Mouse (Mus musculus) erythroblast, adult 5-6 weeks (primary cell): ENCODE results near the gene Gm17364. TPM values are rescaled to one million over a fixed set of nuclear protein-coding genes. Genes with fewer than 3 reads are reported as not detected.
A peak's percentile ranks its signal among the peaks of the same experiment; 100 is the strongest.
"Not testable (repeated sequence)": the region's sequence is repeated elsewhere in the genome, so short reads cannot be mapped to it uniquely, and the experiment has no call there.

Source experiments
- ATAC-seq: replicated peaks from 2 replicates; pipeline ENCODE4 v1.8.0; 2016; ENCODE audit warnings: moderate number of reproducible peaks, mild to moderate bottlenecking, moderate TSS enrichment, inconsistent platforms; ENCODE audit not compliant: poor library complexity, low FRiP score, severe bottlenecking
- total RNA-seq, 2 experiments: library from RNA; stranded (forward) in 1 of 2; stranded (reverse) in 1 of 2; fragments of 150-400 nt in 1 of 2; fragments of 200-764, 138-1000 nt in 1 of 2; gene quantifications; 2 replicates each; pipeline versions ENCODE4 v1.2.3 to v1.2.4; 2015 to 2017; ENCODE audit warnings: low replicate concordance in 2 of 2

Gene Gm17364
- total RNA-seq, 2 experiments from 2014 or later = not detected

DNA sequence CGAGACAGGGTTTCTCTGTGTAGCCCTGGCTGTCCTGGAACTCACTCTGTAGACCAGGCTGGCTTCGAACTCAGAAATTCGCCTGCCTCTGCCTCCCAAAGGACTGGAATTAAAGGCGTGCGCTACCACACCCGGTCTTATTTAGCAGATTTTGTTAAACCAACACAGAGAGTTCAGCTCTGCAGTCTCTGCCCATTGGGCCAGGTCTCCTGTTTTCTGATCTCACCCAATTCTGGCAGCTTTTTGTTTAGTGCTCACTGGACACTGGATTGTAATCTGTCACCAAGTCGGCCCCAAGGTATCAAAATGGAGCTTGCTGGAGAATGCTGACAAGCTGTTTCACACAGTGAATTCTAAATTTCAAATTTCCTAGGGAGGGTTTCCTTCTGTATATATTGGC is 21.0 kb downstream of the Gm17364 start:
- ATAC-seq = no peak

DNA sequence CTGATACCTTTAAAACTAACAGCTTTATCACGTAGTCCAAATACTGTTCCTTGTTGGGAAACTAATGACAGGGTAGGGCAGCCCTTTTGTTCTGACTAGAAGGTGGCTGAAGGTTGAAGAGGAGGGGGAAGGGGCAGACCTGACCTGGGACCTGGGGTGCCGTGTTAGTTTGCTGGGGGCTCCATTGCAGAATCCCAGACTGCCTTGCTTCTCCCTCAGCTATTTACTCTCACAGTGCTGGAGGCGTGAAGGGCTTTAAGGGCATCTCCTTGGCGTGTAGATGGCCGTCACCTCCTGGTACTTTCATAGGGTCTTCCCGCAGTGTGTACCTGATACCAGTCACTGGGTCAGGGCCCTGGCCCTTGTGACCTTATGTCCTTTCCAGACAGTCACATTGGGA is 21.6 kb downstream of the Gm17364 start:
- no peak for ATAC-seq

GRCm38 (mm10) chr13:41251667-41252066 is 22.1 kb downstream of the Gm17364 start:
- no peak for ATAC-seq

- ATAC-seq = not testable (repeated sequence)
Observed at GRCm38 (mm10) chr13:41251232-41251631, 22.5 kb downstream of the Gm17364 start.

DNA sequence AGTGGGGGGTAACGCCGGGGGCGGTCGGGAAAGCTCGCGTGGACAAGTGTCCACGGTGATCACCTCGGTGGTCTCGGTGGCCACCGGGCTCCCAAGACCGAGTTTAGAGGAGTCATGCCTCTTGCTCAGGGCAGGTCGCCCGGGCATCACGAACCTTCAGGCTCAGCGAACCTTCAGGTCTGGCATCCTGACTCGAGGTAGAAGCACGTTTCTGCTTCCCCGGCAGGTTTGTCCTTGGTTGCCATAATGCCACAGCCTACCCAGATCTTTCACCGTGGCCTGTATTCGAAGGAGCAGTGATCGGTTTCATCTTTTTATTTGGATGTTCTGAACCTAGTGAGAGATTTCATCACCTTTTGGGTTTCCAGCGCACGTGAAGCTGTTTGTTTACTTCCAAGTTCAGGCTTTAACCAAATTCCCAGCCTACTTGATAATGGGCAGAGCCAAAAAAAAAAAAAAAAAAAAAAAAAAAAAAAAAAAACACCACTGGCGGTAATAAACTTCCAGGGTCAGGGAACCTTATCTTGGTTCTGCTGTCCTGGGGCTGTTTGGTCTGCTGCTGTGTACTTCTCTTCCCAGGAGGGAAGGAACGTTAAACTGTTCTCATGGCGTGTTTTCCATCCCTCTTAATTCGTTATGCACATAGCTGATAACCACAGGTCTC is 23.3 kb downstream of the Gm17364 start:
- ATAC-seq = no peak; the same call in 1 of the 2 replicates

DNA sequence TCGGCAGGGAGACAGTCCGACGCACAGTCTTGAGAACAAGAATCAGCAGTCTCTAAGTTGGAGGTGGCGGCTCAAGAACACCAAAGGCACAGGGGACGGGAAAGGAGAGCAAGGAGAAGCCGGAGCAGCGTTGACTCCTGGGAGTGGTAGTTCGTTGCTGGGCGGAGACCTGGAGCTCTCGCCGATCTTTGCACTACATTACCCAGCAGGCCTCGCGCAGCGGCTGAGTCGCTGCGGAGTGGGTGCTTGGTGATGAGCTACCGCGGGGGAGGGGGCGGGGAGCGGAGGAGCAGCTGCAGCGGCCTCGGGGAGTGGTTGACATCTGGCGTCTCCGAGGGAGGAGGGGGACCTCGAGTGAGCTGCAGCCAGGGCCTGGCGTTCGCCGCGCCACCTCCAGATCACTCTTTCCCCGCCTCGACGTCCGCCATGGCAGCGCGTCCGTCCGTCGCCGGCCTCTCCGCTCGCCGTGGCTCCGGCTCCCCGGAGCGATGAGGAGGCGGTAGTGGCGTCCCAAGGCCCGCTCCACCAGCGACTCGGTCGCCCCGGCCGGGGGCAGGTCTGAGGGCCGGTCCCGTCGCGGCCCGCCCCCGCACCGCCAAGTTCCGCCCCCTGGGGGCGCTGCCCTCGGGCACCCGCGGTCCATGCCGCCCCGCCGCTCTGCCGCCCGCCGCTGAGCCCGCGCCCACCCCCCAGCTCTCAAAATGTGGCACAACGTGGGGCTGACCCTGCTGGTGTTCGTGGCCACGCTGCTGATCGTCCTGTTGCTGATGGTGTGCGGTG is 24.0 kb downstream of the Gm17364 start, which contains the start of gene Smim13:
TSS of gene Smim13 (plus strand) at position 307 of the 780 bp plus-strand sequence.
- peak; percentile 98 for ATAC-seq

GRCm38 (mm10) chr13:41248751-41249520 is 24.8 kb downstream of the Gm17364 start:
- ATAC-seq = peak; percentile 32

DNA sequence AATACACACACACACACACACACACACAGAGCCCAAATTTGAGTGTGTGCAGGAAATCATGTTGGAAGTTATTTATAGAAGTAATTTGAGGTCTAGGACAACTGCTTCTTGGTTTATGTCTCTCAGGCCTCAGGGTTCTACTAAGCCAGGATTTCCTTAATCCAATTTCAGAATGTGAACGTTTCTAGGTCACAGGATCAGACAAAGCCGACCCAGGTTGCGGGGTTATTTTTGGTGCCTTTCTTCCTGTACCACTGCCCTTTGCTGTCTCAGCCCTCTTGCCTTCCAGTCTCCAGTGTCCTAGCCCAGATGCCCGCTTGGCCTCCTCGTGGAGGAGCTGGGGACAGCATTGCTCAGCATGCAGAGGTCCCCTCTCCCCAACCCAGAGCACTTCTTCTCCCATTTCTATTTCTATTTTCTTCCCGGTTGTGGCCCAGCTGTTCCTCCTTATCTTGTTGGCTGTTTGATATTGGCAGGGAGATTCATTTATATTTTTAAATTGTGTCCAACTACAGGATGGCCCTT is 29.4 kb downstream of the Gm17364 start:
- ATAC-seq = no peak

DNA sequence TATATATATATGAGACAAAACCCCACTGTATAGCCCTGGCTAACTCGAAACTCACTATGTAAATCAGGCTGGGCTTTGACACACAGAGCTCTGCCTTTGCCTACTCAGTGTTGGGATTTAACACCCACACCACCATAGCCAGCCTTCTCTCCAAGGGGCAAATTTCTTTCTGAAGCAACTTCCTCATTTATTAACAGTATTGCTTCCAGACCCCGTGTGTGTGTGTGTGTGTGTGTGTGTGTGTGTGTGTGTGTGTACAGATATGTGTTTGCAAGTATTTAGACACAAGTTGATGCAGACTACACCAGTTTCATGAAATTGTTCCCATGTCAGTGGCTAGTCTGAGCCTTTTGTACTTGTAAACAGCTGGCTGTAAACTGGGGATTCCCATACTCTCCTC is 32.2 kb downstream of the Gm17364 start:
- no peak for ATAC-seq

DNA sequence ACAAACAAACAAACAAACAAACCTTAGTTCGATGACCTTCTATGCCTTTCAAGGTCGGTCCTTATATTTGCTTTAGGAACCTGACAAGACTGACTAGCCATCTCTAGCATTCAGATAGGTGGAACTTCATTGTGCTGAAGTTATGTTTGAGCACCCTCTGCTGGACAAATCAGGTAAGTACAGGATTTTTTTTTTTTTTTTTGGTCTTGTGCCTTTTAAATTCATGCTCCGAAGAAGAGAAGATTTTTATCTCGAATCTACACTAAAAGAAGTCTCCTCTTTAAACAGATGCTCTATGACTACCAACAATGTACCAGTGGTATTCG is 35.0 kb downstream of the Gm17364 start:
- ATAC-seq = peak; percentile 69

GRCm38 (mm10) chr13:41238035-41238804 is 35.6 kb downstream of the Gm17364 start:
- ATAC-seq = peak; percentile 31

DNA sequence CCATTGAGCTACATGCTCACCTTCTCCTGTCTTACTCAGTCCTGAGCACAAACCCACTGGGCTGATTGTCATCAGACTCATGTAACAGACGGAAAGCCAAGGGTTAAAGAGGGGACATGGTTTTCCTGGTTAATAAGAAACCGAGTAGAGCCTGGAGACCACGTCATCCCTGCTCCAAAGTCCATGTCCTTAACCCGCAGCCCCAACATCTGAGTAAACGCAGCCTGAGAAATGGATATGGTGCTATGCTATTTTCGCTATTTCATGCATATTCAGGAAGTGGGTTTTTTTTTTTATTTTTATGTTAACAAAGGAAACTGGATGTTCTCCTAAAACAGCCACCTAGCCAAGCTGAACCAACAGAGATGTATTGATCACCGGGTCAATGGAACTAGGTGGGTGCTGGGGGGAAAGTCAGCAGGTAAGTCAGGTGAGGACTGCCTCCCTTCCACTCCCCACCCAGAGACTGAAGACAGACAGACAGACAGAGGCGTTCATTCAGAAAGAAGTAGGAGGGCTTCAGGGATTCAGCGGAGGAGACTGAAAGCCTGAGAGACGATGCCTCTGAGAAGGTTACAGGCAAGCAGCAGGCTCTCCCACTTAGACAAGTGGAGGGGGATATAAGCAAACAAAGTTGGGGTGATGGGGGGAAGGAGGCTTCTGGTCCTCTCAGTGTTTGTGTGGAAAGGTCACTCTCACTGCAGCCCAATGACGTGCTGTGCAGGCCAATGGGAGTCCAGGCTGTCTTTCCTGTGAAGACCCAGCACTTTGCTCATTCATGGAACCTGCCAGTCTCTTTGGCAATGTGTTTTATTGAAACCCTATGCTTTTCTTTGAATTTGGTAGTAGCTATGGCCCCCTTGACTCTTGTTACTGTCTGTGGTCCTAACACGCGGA is 37.7 kb downstream of the Gm17364 start:
- ATAC-seq = no peak

DNA sequence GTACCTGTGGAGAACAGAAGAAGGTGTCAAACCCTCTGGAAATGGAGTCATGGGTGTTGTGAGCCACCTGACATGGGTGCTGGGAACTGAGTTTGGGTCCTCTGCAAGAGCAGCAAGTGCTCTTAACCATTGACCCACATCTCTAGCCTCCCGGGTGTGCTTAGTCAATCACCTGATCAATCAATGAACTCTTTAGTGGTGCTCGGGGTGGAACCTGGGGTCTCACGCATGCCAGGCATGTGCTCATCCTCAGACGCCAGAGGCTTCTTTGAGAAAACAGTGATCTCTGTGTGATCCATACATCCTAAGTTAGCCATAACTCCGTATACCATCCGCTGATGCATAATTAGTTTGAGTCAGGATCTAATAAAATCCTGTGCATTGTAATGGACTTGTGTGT is 38.6 kb downstream of the Gm17364 start:
- ATAC-seq = no peak

DNA sequence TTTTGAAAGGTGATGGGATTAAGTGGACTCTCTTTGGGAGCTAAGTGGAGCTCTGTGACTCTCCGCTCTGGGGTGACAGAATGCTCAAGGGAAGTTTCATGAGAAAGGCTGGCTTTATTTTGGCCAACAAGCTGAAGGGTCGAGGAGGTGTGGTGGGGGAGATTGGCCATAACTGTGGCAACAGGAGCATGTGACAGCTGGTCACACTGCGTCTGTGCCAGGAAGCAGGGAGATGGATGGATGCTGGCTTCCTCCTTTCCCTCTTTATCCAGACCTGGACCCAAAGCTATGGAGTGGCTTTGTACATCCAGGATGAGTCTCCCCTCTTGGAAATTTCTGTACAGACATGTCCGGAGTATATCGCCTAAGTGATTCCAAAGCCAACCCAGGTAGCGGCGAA is 40.5 kb downstream of the Gm17364 start:
- no peak for ATAC-seq

DNA sequence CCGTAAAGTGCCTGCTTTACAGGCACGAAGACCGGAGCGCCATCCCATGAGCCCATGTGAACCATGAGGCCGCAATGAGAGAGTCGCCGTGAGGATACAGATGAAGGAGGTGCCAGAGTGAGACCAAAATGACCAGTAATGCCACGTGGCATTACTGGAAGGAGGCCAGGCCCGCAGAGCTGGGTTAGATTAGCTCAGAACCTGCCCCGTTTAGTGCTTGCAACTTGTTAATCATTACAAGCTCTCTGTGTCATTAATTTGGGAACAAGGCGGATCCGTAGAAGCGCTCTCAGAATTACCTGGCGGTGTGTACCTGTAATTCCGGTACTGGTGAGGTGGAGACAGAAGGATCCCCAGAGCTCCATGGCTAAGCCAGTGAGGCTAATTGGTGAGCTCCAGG is 41.6 kb downstream of the Gm17364 start:
- ATAC-seq = no peak

DNA sequence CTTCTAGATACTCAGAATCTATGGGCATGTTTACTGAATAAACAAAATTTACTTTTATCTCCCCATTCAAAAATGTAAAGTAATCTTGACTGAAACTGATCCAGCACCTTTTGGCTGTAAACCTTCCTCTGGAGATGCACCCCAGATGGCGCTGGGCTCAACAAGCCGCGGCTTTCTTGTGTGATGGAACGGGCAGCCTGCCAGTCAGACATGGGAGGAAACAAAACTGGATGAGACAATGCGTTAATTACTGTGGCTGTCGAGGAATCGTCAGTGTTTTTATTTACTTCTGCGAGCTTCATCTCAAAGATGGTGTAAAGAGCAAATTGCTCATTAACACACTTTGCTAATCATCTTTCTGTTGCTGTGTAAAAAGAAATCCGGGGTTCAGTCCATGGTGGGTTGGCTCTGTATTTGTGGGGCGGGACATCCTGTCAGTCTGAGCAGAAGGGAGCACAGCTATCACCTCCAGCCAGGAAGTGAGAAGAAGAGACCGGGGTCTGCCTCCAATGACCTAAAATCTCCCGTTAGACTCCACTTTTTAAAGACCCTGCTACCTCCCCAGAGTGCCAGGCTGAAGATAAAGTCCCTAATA is 42.3 kb downstream of the Gm17364 start:
- no peak for ATAC-seq

GRCm38 (mm10) chr13:41230256-41230655 is 43.5 kb downstream of the Gm17364 start:
- no peak for ATAC-seq

DNA sequence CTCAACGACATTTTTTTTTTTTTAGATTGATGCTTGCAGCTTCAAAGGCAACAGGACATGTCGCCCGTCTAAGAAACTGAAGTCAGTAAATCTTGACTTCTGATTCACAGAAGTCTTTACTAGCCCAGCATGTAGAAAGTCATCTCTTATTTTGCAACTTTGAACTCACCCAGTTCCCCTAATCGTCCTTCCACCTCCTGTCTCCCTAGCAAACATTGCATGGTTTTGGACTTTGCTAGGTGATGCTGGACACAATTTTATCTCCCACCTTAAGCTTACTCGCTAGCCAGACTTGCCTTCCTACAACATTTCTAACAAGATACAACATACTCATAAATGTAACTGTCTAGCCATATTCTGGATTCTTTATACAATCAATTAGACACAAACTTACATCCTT is 45.7 kb downstream of the Gm17364 start:
- no peak for ATAC-seq
